ENCODE assay signal across 8 mouse cellular contexts in genomic region chr13:34222985-34223384, GRCm38 (mm10).
DNase-seq lines count a peak whose midpoint lies in the region.

No protein-coding gene starts in this region.

- DNase-seq in right cerebral cortex, postnatal 14 days, result peak; percentile 38
- DNase-seq in right cerebral cortex, postnatal 25 days, result no peak
- DNase-seq in cerebellum, postnatal 10 days, result peak; percentile 75 to 79
- peak; percentile 33 to 38 for DNase-seq in heart, postnatal 36 days
- peak; percentile 41 for DNase-seq in lung, postnatal 25 days (ENCODE audit: low spot score)
- no peak for DNase-seq in thymus, postnatal 10 days (ENCODE audit: low spot score in 2 of 2)
- DNase-seq in frontal cortex, postnatal 25 days (ENCODE audit: low spot score in 2 of 2), result no peak
- no peak for DNase-seq in thymus, adult 18-20 months

- intact Hi-C loops in heart, postnatal 36 days (cut with DNase I), result no loop called here

Comparison
In these comparisons a context has a peak if more than half of its experiments do, and no peak if none do; other contexts are left out.
1. DNase-seq: peak in right cerebral cortex, postnatal 14 days (single experiment), cerebellum, postnatal 10 days (2 of 2), heart, postnatal 36 days (2 of 2) and lung, postnatal 25 days (single experiment); none in right cerebral cortex, postnatal 25 days (single experiment), thymus, postnatal 10 days (0 of 2), frontal cortex, postnatal 25 days (0 of 2) and thymus, adult 18-20 months (0 of 2).